In genomic region chr4:118112601-118113000, GRCm38 (mm10) we compare ENCODE assay signal across 10 mouse cellular contexts.
"Had no signal": no experiment of that assay in that cellular context is flagged by ENCODE, and none has a peak within 500 bp of the region (broad histone marks: within the 10 kb centered on the region; RNA-seq: fewer than 3 reads in every experiment).

No protein-coding gene starts in this region.

- H3K9ac ChIP-seq: kidney, embryonic 15.5 days; limb, embryonic 15.5 days; liver, embryonic 12.5 days; lung, embryonic 14.5 days; midbrain, embryonic 13.5 days had no signal

- H3K27ac ChIP-seq: kidney, embryonic 15.5 days; left cerebral cortex, adult 2 months; limb, embryonic 15.5 days; liver, embryonic 12.5 days; midbrain, embryonic 13.5 days had no signal

- H3K4me1 ChIP-seq: limb, embryonic 15.5 days; midbrain, embryonic 13.5 days had no signal

- H3K4me2 ChIP-seq: kidney, embryonic 15.5 days; limb, embryonic 15.5 days; liver, embryonic 12.5 days; lung, embryonic 14.5 days; midbrain, embryonic 13.5 days had no signal

- H3K4me3 ChIP-seq: kidney, embryonic 15.5 days; left cerebral cortex, adult 2 months; limb, embryonic 15.5 days; liver, embryonic 12.5 days; midbrain, embryonic 13.5 days had no signal

- H3K36me3 ChIP-seq: midbrain, embryonic 13.5 days had no signal

- ATAC-seq: liver, embryonic 12.5 days; midbrain, embryonic 13.5 days had no signal

- DNase-seq: kidney, postnatal 14 days; lung, embryonic 14.5 days; lung, postnatal 10 days; spleen, adult 18-20 months; thymus, postnatal 36 days had no signal

- H3K27me3 ChIP-seq: kidney, embryonic 15.5 days; limb, embryonic 15.5 days; liver, embryonic 12.5 days; midbrain, embryonic 13.5 days had no signal

- H3K9me3 ChIP-seq: kidney, embryonic 15.5 days; limb, embryonic 15.5 days; midbrain, embryonic 13.5 days had no signal
